Mouse (Mus musculus) embryo, embryonic 11.5 days (tissue): ENCODE measurements around the gene Cacna1c.

Experiments
- DNase-seq: peaks from one replicate; pipeline ENCODE4 v3.0.0-alpha.2; 2012; ENCODE audit warnings: low read depth, low spot score

The Cacna1c gene

GRCm38 (mm10) chr6:118924426-118924825 lies 271.8 kb downstream of the Cacna1c start:
- no peak for DNase-seq

GRCm38 (mm10) chr6:118923926-118924325 lies 272.3 kb downstream of the Cacna1c start:
- DNase-seq, result no peak

GRCm38 (mm10) chr6:118923212-118923577 lies 273.0 kb downstream of the Cacna1c start:
- DNase-seq, result no peak

GRCm38 (mm10) chr6:118922328-118923211 lies 273.6 kb downstream of the Cacna1c start:
- DNase-seq, result peak; percentile 68

GRCm38 (mm10) chr6:118908176-118908575 lies 288.0 kb downstream of the Cacna1c start:
- no peak for DNase-seq

GRCm38 (mm10) chr6:118907704-118908103 lies 288.5 kb downstream of the Cacna1c start:
- peak; percentile 45 for DNase-seq

GRCm38 (mm10) chr6:118906878-118907277 lies 289.3 kb downstream of the Cacna1c start:
- DNase-seq, result no peak

GRCm38 (mm10) chr6:118899688-118900087 lies 296.5 kb downstream of the Cacna1c start:
- DNase-seq, result no peak

- DNase-seq, result no peak
These were observed 299.1 kb downstream of the Cacna1c start for GRCm38 (mm10) chr6:118897101-118897500.

GRCm38 (mm10) chr6:118894043-118894442 lies 302.2 kb downstream of the Cacna1c start:
- DNase-seq, result no peak

- DNase-seq, result no peak
These were observed 306.8 kb downstream of the Cacna1c start for GRCm38 (mm10) chr6:118889441-118889840.

GRCm38 (mm10) chr6:118887032-118887431 lies 309.2 kb downstream of the Cacna1c start:
- no peak for DNase-seq

- no peak for DNase-seq
These were observed 311.3 kb downstream of the Cacna1c start for GRCm38 (mm10) chr6:118884961-118885360.

- peak; percentile 9 for DNase-seq
These were observed 312.1 kb downstream of the Cacna1c start for GRCm38 (mm10) chr6:118884073-118884551.

- DNase-seq, result no peak
These were observed 320.0 kb downstream of the Cacna1c start for GRCm38 (mm10) chr6:118876204-118876603.

GRCm38 (mm10) chr6:118870241-118870841 lies 325.9 kb downstream of the Cacna1c start:
- DNase-seq, result no peak

GRCm38 (mm10) chr6:118867384-118867783 lies 328.8 kb downstream of the Cacna1c start:
- DNase-seq, result no peak

- no peak for DNase-seq
These were observed 329.3 kb downstream of the Cacna1c start for GRCm38 (mm10) chr6:118866889-118867288.

- DNase-seq, result no peak
These were observed 330.3 kb downstream of the Cacna1c start for GRCm38 (mm10) chr6:118865777-118866380.

GRCm38 (mm10) chr6:118864696-118865620 lies 331.3 kb downstream of the Cacna1c start:
- DNase-seq, result no peak

- no peak for DNase-seq
These were observed 333.5 kb downstream of the Cacna1c start for GRCm38 (mm10) chr6:118862727-118863126.
